Mouse (Mus musculus): Measurements from ENCODE around the gene Ctcf.
"Not testable (repeated sequence)": the region's sequence is repeated elsewhere in the genome, so short reads cannot be mapped to it uniquely, and the experiment has no call there.

Gene Ctcf

GRCm38 (mm10) chr8:105636018-105636962, at the start of gene Ctcf:
Ctcf (plus strand) TSS chr8:105636568.
- peak; percentile 93 for DNase-seq (ENCODE audit: low spot score)

DNA sequence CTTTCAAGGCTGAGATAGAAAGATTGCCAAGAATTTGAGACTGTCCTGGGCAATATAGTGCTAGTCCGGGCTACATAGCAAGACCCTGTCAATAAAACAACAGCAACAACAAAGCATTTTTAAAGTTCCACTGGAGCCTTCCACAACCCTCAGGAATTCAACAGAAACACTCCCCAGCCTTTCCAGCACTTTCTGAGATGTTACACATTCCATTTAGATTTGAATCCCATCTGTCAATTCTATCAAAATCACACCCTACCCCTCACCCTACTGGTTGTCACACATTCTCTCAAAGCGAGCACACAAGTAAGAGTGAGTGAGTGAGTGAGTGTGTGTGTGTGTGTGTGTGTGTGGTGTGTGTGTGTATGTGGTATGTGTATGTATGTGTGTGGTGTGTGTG, 43.9 kb upstream of the Ctcf start:
- DNase-seq (ENCODE audit: low spot score), result no peak

GRCm38 (mm10) chr8:105593859-105594258, 42.5 kb upstream of the Ctcf start:
- DNase-seq (ENCODE audit: low spot score), result peak; percentile 44

DNA sequence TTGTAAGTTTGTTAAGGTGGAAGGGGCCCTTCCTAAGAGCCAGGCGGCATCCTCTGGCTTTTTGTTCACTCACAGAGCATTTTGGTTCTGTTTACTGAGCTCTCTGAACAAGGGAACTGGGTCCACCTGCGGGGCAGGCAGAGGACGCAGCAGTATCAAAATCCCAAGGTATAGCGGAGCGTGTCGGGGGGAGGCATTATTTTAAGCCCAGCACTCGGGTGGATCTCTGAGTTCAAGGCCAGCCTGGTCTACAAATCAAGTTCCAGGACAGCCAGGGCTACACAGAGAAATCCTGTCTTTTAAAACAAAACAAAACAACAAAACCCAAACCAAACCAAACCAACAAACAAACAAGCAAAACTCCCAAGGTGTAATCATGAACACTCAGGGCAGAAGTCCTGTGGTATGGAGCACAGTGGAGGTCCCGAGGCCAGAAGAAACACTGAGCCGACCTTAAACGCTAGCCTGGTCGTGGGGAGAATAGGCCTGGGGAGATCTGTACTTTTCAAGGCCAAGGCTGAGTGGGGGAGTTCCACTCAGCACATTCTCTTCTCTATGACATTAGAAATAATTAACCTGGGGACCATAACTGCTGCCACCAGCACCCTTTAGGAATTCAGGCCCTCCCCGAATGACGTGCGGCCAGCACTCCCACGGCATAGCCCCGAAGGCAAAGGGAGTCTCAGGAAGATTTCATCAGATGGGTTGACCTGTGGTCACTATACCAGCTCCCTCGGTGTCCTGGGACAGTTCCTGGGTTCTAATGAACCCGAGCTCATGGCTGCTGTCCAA, 41.7 kb upstream of the Ctcf start:
- peak; percentile 59 for DNase-seq (ENCODE audit: low spot score)

- no peak for DNase-seq (ENCODE audit: low spot score)
Measured at GRCm38 (mm10) chr8:105596362-105597034, 39.9 kb upstream of the Ctcf start.

- no peak for DNase-seq (ENCODE audit: low spot score)
Measured at GRCm38 (mm10) chr8:105598777-105599176, 37.6 kb upstream of the Ctcf start.

GRCm38 (mm10) chr8:105601301-105601700, 35.1 kb upstream of the Ctcf start:
- no peak for DNase-seq (ENCODE audit: low spot score)

DNA sequence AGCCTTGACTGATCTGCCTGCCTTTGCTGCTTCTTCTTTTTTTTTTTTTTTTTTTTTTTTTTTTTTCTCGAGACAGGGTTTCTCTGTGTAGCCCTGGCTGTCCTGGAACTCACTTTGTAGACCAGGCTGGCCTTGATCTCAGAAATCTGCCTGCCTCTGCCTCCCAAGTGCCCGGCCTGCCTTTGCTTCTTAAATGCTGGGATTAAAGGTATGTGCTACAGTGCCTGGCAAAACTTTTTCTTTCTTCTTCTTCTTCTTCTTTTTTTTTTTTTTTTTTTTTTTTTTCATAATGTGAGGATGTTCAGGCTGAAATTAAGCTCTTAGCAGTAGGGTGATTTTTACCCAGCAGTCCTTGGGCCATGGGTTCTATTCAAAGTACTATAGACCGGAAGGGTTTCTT, 33.8 kb upstream of the Ctcf start:
- not testable (repeated sequence) for DNase-seq (ENCODE audit: low spot score)

DNA sequence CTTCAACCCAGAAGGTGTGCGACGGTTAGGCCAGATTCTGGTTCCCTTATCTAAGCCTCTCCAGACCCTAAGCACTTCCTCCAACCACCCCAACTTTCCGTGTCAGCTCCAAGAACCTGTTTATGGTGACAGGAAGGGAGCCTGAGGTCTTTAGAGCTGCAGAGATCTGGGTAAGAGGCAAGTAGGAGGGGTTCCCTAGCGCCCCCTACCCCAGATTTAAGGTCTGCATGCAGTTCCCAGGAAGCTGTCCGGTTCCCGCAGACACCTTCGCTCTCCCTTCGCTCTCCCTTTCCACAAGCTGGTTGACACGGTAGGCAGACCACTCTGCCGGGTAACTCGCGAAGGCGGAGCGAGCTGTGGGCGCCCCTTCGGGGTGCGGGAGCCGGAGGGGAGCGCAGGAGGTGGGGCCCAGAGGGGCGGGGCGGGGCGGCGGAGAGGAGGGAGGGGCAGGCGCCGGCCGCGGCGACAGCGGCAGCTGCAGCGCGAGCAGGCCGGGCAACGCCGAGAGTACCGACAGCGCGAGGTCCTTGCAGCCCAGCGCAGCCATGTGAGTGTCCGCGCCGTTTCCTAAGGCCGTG, 31.5 kb upstream of the Ctcf start, which contains the start of gene Ripor1:
Ripor1 (plus strand) TSS at position 452 of the 578 bp plus-strand sequence.
- DNase-seq (ENCODE audit: low spot score), result peak; percentile 61

- DNase-seq (ENCODE audit: low spot score), result no peak
Measured at GRCm38 (mm10) chr8:105605491-105606188, 30.7 kb upstream of the Ctcf start.

GRCm38 (mm10) chr8:105606189-105607023, 30.0 kb upstream of the Ctcf start:
- peak; percentile 73 for DNase-seq (ENCODE audit: low spot score)

DNA sequence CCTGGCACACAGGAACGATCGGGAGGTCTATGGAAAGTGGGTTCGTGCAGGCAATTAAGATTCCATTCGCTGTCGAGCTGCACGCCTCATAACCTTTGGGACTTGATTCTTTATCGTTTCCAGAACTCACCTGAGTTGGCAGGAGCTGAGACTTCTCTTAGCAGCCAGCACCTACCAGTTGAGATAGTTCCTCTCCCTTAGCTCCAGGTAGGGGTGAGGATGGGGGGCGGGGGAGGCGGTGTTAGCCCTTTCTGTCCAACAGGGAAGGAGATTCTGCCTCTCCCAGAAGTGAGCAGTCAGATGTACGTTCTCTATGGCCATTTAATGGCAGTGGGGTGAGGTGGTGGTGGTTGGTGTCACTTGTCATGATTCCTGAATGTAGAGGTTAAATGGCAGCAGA, 29.3 kb upstream of the Ctcf start:
- no peak for DNase-seq (ENCODE audit: low spot score)

GRCm38 (mm10) chr8:105607684-105608083, 28.7 kb upstream of the Ctcf start:
- DNase-seq (ENCODE audit: low spot score), result no peak

GRCm38 (mm10) chr8:105609355-105609754, 27.0 kb upstream of the Ctcf start:
- DNase-seq (ENCODE audit: low spot score), result no peak

DNA sequence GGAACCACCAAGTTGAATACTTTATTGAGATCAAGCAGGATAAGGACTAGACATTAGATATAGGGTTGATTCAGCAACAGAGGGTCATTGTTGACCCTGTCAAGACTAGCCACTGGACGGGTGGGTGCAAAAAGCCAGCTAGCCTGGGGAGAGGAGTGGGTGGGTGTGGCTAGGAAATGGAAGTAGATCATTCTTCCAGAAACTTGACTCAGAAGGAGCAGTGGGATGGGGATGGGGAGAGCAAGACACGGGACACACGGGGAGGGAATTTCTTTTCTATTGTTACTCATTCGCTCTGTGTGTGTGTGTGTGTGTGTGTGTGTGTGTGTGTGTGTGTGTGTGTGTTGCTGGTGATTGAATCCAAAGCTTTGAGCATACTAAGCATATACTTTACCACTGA, 26.6 kb upstream of the Ctcf start:
- no peak for DNase-seq (ENCODE audit: low spot score)

- DNase-seq (ENCODE audit: low spot score), result no peak
Measured at GRCm38 (mm10) chr8:105611836-105612235, 24.5 kb upstream of the Ctcf start.

DNA sequence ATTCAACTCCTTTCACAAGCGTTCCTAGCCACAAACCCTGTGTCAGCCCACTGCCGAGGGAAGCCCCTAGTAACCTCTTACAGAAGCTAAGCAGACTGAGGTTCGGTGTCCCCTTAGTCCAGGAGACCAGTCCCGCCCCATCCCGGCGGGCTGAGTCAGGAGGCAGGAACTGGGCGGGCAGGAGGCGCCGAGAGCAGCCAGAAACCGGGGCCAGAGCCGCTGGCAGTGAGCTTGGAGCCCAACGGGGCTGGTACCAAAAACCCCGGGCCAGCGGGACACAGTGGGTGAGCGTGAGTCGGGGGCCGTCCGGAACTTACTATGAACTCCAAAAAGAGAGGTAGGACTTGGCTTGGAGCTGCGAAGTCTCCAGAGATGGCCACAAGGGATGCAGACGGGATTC, 23.3 kb upstream of the Ctcf start:
- no peak for DNase-seq (ENCODE audit: low spot score)

DNA sequence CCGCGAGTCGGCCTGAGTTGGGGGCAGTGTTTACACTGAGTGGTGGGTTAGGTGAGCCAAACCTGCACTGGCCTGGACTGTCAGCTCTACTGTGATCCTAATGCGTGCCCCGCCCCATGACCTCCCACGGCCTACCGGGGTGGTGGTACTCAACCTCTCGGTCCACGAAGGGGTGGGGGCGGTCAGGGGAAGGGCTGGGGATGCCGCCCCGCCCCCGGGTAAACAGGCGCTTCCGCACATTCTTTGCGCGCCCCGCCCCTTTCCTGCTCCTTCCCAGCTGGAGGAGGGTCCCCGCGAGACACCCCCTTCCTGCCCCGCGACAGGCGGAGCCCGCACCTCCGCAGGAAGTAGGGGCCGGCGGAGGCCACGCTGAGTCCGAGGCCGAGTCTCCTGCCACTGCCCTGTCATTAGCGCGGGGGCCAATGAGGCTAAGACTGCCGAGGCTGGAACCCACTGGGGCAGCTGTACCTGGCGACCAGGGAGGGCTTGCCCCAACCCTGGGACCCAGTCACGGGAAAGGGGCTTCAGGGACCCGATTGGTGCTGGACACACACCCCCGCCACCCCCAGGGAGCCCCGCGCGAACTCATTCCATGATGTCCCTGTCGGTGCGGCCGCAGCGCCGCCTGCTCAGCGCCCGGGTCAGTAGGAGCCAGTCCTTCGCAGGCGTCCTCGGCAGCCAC, 22.4 kb upstream of the Ctcf start:
- peak; percentile 62 for DNase-seq (ENCODE audit: low spot score)

DNA sequence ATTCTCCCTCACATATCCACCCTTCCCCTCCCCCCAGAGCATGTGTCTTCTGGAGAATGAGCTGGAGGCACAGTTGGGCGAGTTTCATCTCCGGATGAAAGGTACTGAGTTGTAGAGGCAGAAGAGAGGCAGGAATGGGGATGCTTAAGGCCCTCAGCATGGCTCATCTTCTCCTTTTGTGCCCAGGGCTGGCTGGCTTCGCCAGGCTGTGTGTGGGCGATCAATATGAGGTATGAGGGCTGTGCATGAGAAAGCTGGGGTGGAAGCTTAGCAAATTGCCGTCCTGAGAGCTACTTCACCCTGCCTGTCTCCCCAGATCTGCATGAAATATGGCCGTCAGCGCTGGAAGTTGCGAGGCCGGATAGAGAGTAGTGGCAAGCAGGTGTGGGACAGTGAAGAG, 20.4 kb upstream of the Ctcf start:
- DNase-seq (ENCODE audit: low spot score), result no peak
